Mouse (Mus musculus) ES-Bruce4 (cell line): ENCODE data around the gene Nectin2. TPM values are rescaled to one million over a fixed set of nuclear protein-coding genes. Genes with fewer than 3 reads are reported as not detected.

Experiments
- H3K27ac ChIP-seq: 2 replicates; pipeline ENCODE4 v1.5.1; 2012; ENCODE audit warnings: low read length, inconsistent platforms; ENCODE audit not compliant: insufficient read depth
- H3K27me3 ChIP-seq: 2 replicates; pipeline ENCODE4 v1.6.1; 2012; ENCODE audit warnings: mild to moderate bottlenecking, low read length, inconsistent platforms; ENCODE audit not compliant: control insufficient read depth, poor library complexity, insufficient read depth, severe bottlenecking
- H3K36me3 ChIP-seq: 2 replicates; pipeline ENCODE4 v1.6.1; 2012; ENCODE audit warnings: inconsistent platforms, mild to moderate bottlenecking, low read length, moderate library complexity; ENCODE audit not compliant: control insufficient read depth, poor library complexity, insufficient read depth, severe bottlenecking
- H3K4me1 ChIP-seq: one replicate; pipeline ENCODE4 v1.8.1; 2011; ENCODE audit warnings: low read length; ENCODE audit not compliant: control insufficient read depth, insufficient read depth
- H3K4me3 ChIP-seq: 2 replicates; pipeline ENCODE4 v1.5.1; 2011; ENCODE audit warnings: low read depth, mild to moderate bottlenecking, low read length
- H3K9ac ChIP-seq: 2 replicates; pipeline ENCODE4 v1.6.1; 2012; ENCODE audit warnings: low read depth, mild to moderate bottlenecking, inconsistent platforms; ENCODE audit not compliant: poor library complexity, severe bottlenecking
- H3K9me3 ChIP-seq: replicated peaks from 2 replicates; pipeline ENCODE4 v1.6.1; 2012; ENCODE audit warnings: mild to moderate bottlenecking, low read length, inconsistent platforms; ENCODE audit not compliant: control insufficient read depth, poor library complexity, insufficient read depth, severe bottlenecking
- CTCF ChIP-seq: IDR thresholded peaks from one replicate; pipeline ENCODE4 v1.8.1; 2011; ENCODE audit warnings: low read depth, low read length
- EP300 ChIP-seq: IDR thresholded peaks from 2 replicates; pipeline ENCODE4 v1.6.1; 2011; ENCODE audit warnings: low read depth, low read length; ENCODE audit not compliant: insufficient read depth
- POLR2A ChIP-seq: IDR thresholded peaks from one replicate; pipeline ENCODE4 v1.8.1; 2011; ENCODE audit warnings: low read length; ENCODE audit not compliant: insufficient read depth
- polyA plus RNA-seq: library from polyadenylated mRNA; stranded (reverse); fragments of >200 nt; gene quantifications from 2 replicates; pipeline ENCODE4 v1.2.4, GENCODE M21; 2011; ENCODE audit warnings: low read depth; ENCODE audit not compliant: missing spikeins, insufficient read depth, insufficient read length

Nectin2 gene
- polyA plus RNA-seq, 1 experiment: 86.7 TPM

DNA sequence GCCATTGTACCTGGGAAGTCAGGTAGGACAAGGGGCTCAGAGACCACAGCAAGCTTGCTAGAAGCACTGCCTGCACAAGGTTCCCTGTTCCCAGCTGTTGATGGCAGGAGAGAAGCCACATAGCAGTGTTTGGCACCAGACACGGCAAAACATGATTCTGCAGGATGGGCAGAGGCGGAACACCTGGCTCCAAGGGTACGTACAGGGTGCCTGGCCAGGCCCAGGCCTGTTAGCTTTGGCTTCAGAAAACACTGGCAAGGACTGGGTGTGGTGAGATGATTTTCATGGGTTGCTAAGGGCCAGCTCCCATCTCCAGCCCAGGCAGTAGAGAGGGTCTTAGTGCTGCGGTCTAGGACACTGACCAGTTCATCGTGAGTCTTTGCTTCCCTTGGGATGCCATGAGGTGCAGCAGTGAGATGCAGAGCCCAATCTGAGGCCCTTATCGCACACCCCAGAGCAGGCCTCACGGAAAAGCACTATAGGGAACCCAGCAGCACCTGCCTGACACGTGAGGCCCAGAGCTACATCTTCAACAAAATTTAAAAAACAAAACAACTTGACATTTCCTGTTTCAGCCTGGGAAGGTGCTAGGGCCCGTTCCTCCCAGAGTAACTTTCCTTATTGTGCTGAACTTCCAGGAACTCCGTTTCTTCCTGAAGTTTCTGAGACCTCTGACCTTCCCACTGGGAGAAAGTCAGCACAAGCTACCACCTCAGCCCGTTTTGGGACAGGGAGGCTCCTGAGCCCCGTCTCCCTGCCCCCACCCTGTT is 49.8 kb downstream of the Nectin2 start:
- Histone ChIP-seq H3K4me1 (peaks cover 7% of the 10 kb centered on the region), H3K4me3 (no peak overlapping the region), H3K27me3 (no peaks in the 10 kb centered on the region), H3K36me3 (peaks cover 35% of the 10 kb centered on the region), H3K9me3 (no peaks in the 10 kb centered on the region), H3K27ac (peak overlapping the region; percentile 94), H3K9ac (0 out of 2 replicates have a peak overlapping the region, but pooled peaks have one; percentile 24)
- TF ChIP-seq POLR2A (peak; percentile 6), EP300 (no peak)

DNA sequence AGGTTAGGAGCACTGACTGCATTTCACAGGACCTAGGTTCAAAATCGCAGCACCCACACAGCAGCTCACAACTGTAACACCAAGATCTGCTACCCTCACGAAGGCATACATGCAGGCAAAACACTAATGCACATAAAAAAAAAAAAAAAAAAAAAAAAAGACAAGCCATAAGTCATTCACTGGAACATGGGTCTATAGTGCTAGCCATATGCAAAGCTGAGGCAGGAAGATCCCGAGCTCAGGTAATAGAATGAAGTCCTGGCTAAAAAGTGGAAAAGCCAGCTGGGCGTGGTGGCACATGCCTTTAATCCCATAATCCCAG is 50.5 kb downstream of the Nectin2 start:
- no peaks in the 10 kb centered on the region for H3K9me3 ChIP-seq
- peak overlapping the region; percentile 94 for H3K27ac ChIP-seq
- H3K4me1 ChIP-seq: peaks cover 7% of the 10 kb centered on the region
- no peak overlapping the region for H3K4me3 ChIP-seq
- peaks cover 31% of the 10 kb centered on the region for H3K36me3 ChIP-seq
- 0 out of 2 replicates have a peak overlapping the region, but pooled peaks have one; percentile 24 for H3K9ac ChIP-seq
- TF ChIP-seq CTCF (no peak), EP300 (no peak), POLR2A (no peak)
- H3K27me3 ChIP-seq: no peaks in the 10 kb centered on the region

DNA sequence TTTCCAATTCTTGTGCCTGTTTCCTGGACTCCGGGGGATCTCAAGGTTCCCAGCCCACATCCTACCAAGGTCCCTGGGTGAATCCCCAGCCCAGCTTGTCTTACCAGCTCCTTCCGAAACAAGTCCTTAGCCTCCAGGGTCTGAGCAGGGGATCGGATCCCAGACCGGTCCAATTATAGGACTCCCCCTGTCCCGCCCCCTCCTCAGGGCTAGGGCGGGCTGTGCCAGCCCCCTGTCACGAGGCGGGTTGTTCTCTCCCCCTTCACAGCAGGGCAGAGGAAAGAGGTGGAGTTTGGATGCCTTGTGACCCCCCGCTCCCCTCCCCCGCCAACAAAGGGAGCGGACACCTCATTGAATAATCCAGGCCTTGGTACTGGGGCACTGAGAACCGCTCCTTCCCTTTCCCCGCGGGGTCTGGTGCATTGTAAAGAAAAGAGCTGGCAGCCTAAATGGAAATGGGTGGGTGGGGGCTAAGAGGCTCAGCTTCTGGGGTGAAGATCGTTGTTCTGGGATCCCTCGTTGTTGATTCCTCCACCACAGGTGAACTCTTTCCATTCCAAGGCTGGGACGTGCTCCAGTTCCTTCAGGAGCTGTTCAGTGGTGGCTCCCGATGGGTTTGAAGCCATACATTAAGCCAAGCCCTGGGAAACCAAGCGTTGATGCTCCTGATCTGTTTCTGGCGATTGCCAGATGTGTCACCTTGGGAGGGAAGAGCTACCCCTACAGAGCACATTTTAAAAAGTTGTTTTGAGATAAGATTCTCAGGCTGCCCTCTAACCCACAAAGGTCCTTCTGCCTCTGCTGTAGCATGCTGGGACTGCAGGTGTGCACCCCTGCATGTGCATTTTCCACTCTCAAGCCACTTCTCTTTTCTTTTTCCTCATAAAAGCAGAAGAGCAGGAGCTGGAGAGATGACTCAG is 51.1 kb downstream of the Nectin2 start, which contains the start of gene Apoe:
Apoe (minus strand) TSS at position 282 of the 920 bp plus-strand sequence.
- H3K9me3 ChIP-seq: no peaks in the 10 kb centered on the region
- H3K4me1 ChIP-seq: peaks cover 7% of the 10 kb centered on the region
- peaks cover 28% of the 10 kb centered on the region for H3K36me3 ChIP-seq
- H3K4me3 ChIP-seq: peak within 1 kb of the TSS; percentile 96
- H3K27ac ChIP-seq: peak within 1 kb of the TSS; percentile 94
- TF ChIP-seq POLR2A: peak; percentile 96
- TF ChIP-seq CTCF: no peak
- peak; percentile 89 for TF ChIP-seq EP300
- peak within 1 kb of the TSS; percentile 79 for H3K9ac ChIP-seq
- H3K27me3 ChIP-seq: no peaks in the 10 kb centered on the region

DNA sequence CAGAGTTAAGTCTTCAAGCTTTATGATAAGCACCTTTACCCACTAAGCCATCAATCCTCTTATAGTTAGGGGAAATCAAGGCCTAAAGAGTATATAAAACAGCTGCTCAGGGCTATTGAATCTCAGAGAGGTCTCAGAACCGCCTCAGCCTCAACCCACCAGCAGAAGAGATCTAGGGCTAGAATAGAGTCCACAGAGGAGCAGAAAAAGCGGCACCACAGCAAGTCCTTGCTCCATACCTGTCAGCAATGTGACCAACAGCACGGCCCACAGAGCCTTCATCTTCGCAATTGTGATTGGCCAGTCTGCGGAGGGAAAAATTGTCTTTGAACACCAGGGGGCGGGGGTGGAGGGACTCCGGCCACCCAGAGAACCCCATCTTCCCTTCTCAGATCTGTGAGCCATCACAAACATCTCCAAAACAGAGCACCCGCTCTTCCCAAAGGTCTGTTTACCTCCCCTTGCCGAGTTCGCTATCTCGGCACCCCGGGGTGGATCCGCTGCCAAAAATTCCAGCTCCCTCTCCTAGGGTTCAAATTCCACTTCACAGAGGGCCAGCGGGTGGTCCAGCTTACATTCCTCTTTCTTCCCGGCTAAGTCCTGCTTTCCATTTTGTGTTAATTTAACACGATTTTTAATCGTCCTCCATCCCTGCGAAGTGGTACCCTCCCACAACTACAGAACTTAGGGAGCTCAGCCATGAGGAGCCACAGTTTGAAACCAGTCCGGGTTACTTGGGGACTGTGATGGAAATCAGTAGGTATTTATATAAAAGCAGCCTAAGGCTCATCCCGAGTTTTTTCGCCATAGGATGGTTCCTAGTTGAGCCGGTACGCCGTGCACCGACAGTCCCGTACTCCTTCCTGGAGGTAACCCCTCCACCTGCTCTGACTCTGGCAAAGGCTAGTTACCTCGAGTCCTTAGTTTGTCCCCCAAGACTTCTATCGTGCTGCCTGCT is 52.1 kb downstream of the Nectin2 start:
- peak overlapping the region; percentile 77 for H3K27ac ChIP-seq
- H3K36me3 ChIP-seq: peaks cover 28% of the 10 kb centered on the region
- no peaks in the 10 kb centered on the region for H3K27me3 ChIP-seq
- peak overlapping the region; percentile 79 for H3K9ac ChIP-seq
- H3K9me3 ChIP-seq: no peaks in the 10 kb centered on the region
- peak overlapping the region; percentile 96 for H3K4me3 ChIP-seq
- H3K4me1 ChIP-seq: peaks cover 7% of the 10 kb centered on the region
- peak; percentile 17 for TF ChIP-seq CTCF
- TF ChIP-seq POLR2A: no peak
- TF ChIP-seq EP300: 0 out of 2 replicates have a peak, but pooled peaks have one; percentile 16

DNA sequence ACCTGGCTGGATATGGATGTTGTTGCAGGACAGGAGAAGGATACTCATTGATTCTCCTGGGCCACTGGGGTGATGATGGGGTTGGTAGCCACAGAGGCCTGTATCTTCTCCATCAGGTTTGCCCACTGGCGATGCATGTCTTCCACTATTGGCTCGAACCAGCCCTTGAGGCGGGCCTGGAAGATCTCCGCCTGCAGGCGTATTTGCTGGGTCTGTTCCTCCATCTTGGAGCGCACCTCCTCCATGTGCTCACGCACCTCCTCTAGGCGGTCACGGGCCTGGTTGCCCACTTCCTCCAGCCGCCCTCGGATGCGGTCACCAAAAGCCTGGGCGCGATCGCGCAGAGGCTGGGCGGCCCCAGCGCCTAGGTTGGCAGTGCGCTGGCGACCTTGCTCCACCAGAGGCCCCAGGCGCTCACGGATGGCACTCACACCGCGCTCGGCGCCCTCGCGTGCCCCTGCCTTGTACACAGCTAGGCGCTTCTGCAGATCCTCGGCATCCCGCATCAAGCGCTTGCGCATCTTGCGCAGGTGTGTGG is 53.9 kb downstream of the Nectin2 start:
- Histone ChIP-seq H3K4me3 (peak overlapping the region; percentile 96), H3K27me3 (no peaks in the 10 kb centered on the region), H3K27ac (peak overlapping the region; percentile 33), H3K4me1 (peaks cover 6% of the 10 kb centered on the region), H3K9ac (peak overlapping the region; percentile 79), H3K9me3 (no peaks in the 10 kb centered on the region), H3K36me3 (peaks cover 21% of the 10 kb centered on the region)
- TF ChIP-seq POLR2A (no peak), EP300 (no peak), CTCF (no peak)
